Mouse (Mus musculus): Measurements from ENCODE around the gene Npc2. TPM values are rescaled to one million over a fixed set of nuclear protein-coding genes. Genes with fewer than 3 reads are reported as not detected.
A peak's percentile ranks its signal among the peaks of the same experiment; 100 is the strongest.

The Npc2 gene
- total and polyA plus RNA-seq, 2 experiments from 2014 or later, result 44.6 to 51.3 TPM

DNA sequence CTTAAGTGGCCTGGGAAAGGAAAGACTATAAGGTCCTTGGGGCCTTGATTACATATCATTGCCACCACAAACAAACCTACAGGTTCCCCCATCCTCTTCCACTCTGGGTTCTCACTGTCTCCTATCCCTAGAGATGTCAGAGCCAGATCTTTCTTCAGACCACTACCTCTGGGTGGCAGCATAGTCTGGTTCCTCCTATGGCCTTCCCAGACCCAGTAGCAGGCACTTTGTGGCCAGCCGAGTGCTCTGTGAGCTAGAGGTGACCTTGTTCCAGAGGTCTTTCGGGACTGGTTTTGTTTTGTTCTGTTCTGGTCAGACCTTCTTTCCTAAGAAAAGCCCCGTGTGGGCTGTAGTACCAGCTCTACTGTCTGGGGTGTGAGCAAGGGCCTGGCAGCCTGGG lies 39.1 kb upstream of the Npc2 start:
- no peak for DNase-seq (ENCODE audit: low spot score)
- TF ChIP-seq CTCF (IDR thresholded peaks at IDR 0.05; ENCODE audit: low read depth), result peak; percentile 33
- TF ChIP-seq EP300 (IDR thresholded peaks at IDR 0.05; ENCODE audit: low read depth), result no peak
- Histone ChIP-seq H3K27ac (ENCODE audit: low read depth) (no peak overlapping the region), H3K36me3 (replicated peaks; ENCODE audit: control insufficient read depth, insufficient read depth, low read length) (no peaks in the 10 kb centered on the region), H3K9ac (replicated peaks; ENCODE audit: low read depth, low read length) (no peak overlapping the region), H3K4me2 (ENCODE audit: low read depth, low read length) (no peak overlapping the region), H3K4me3 (ENCODE audit: low read depth, low read length) (no peak overlapping the region), H3K9me3 (replicated peaks; ENCODE audit: control insufficient read depth, low read length) (no peaks in the 10 kb centered on the region), H3K27me3 (ENCODE audit: control insufficient read depth, insufficient read depth, low read length) (peaks cover 93% of the 10 kb centered on the region), H3K4me1 (ENCODE audit: control insufficient read depth, insufficient read depth) (0 out of 2 replicates have a peak, but pooled peaks cover 3% of the 10 kb centered on the region)
- WGBS, result 41% methylated on average over 3 of the region's 3 CpGs
- ATAC-seq (ENCODE audit: insufficient read depth, low read depth), result 0 out of 2 replicates have a peak, but pooled peaks have one; percentile 11

DNA sequence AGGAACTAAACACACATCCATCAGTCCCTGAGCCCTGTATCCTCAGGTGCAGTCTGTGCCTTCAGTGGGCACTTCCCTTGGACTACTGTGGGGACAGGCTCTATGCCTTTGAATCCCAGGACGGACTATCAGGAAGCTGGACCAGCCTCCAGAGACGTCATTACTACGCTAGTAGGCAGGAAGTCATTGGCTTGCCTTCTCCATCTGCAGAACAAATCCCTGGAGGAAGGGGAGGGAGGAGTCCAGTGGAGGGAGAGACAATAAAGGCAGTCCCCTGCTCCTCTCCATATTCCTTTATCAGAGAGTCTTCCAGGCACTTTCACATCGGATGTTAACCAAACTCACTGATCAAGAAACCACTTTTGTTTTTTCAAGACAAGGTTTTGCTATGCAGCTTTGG lies 38.6 kb upstream of the Npc2 start:
- Histone ChIP-seq H3K4me3 (ENCODE audit: low read depth, low read length) (no peak overlapping the region), H3K4me2 (ENCODE audit: low read depth, low read length) (no peak overlapping the region), H3K36me3 (replicated peaks; ENCODE audit: control insufficient read depth, insufficient read depth, low read length) (no peaks in the 10 kb centered on the region), H3K9me3 (replicated peaks; ENCODE audit: control insufficient read depth, low read length) (no peaks in the 10 kb centered on the region), H3K9ac (replicated peaks; ENCODE audit: low read depth, low read length) (no peak overlapping the region), H3K27me3 (ENCODE audit: control insufficient read depth, insufficient read depth, low read length) (peaks cover 95% of the 10 kb centered on the region), H3K27ac (ENCODE audit: low read depth) (no peak overlapping the region), H3K4me1 (ENCODE audit: control insufficient read depth, insufficient read depth) (0 out of 2 replicates have a peak, but pooled peaks cover 3% of the 10 kb centered on the region)
- no peak for TF ChIP-seq EP300 (IDR thresholded peaks at IDR 0.05; ENCODE audit: low read depth)
- TF ChIP-seq CTCF (IDR thresholded peaks at IDR 0.05; ENCODE audit: low read depth), result no peak
- ATAC-seq (ENCODE audit: insufficient read depth, low read depth) (no peak), DNase-seq (ENCODE audit: low spot score) (peak; percentile 51)
- 53% methylated on average over 4 of the region's 4 CpGs for WGBS

DNA sequence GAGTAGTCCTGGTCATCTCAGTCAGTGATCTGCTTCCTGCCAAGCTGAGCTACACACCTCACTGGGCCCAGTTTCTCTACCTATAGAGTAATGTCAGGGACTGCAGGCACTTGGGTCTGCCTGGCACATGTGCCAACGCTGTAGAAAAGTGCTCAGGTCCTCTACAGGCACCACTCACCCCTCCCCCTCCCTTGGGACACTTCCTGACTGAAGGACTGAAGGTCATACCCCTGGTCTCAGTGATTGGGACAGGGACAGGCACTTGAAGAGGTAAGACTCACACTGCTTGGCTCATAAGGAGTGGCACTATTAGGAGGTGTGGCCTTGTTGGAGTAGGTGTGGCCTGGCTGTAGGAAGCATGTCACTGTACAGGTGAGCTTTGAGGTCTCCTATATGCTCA lies 37.9 kb upstream of the Npc2 start:
- DNase-seq (ENCODE audit: low spot score) (no peak), ATAC-seq (ENCODE audit: insufficient read depth, low read depth) (no peak)
- Histone ChIP-seq H3K4me3 (ENCODE audit: low read depth, low read length) (no peak overlapping the region), H3K9ac (replicated peaks; ENCODE audit: low read depth, low read length) (no peak overlapping the region), H3K9me3 (replicated peaks; ENCODE audit: control insufficient read depth, low read length) (no peaks in the 10 kb centered on the region), H3K4me1 (ENCODE audit: control insufficient read depth, insufficient read depth) (0 out of 2 replicates have a peak, but pooled peaks cover 5% of the 10 kb centered on the region), H3K27me3 (ENCODE audit: control insufficient read depth, insufficient read depth, low read length) (peaks cover 95% of the 10 kb centered on the region), H3K27ac (ENCODE audit: low read depth) (no peak overlapping the region), H3K4me2 (ENCODE audit: low read depth, low read length) (no peak overlapping the region), H3K36me3 (replicated peaks; ENCODE audit: control insufficient read depth, insufficient read depth, low read length) (no peaks in the 10 kb centered on the region)
- 76% methylated on average over 1 of the region's 1 CpGs for WGBS
- no peak for TF ChIP-seq CTCF (IDR thresholded peaks at IDR 0.05; ENCODE audit: low read depth)
- TF ChIP-seq EP300 (IDR thresholded peaks at IDR 0.05; ENCODE audit: low read depth), result no peak

DNA sequence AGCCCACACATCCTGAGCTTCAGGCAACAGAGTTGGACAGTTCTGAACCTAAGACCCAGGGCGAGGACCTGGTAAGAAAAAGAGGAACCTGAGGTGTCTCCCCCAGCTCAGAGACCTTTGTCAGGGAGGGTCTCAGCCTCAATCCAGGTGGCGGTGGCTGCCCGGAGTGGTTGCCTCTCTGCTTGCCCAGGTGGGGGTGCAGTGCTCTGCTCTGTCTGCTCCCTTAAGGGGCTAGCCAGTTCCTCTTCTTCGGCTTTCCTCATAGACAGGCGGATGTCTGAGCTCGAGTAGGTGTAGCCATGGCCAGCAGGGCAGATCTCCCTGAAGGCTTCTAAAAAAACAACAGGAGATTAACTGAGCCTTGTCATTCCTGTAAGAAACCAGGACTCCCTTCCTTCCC lies 36.1 kb upstream of the Npc2 start:
- 81% methylated on average over 6 of the region's 6 CpGs for whole genome bisulfite sequencing
- H3K4me2 ChIP-seq (ENCODE audit: low read depth, low read length), result no peak overlapping the region
- DNase-seq (ENCODE audit: low spot score) (no peak), ATAC-seq (ENCODE audit: insufficient read depth, low read depth) (no peak)
- no peak overlapping the region for H3K9ac ChIP-seq (replicated peaks; ENCODE audit: low read depth, low read length)
- no peaks in the 10 kb centered on the region for H3K9me3 ChIP-seq (replicated peaks; ENCODE audit: control insufficient read depth, low read length)
- peaks cover 11% of the 10 kb centered on the region for H3K4me1 ChIP-seq (ENCODE audit: control insufficient read depth, insufficient read depth)
- H3K27me3 ChIP-seq (ENCODE audit: control insufficient read depth, insufficient read depth, low read length), result peaks cover 95% of the 10 kb centered on the region
- no peaks in the 10 kb centered on the region for H3K36me3 ChIP-seq (replicated peaks; ENCODE audit: control insufficient read depth, insufficient read depth, low read length)
- no peak for TF ChIP-seq EP300 (IDR thresholded peaks at IDR 0.05; ENCODE audit: low read depth)
- no peak for TF ChIP-seq CTCF (IDR thresholded peaks at IDR 0.05; ENCODE audit: low read depth)
- no peak overlapping the region for H3K4me3 ChIP-seq (ENCODE audit: low read depth, low read length)
- H3K27ac ChIP-seq (ENCODE audit: low read depth), result no peak overlapping the region

DNA sequence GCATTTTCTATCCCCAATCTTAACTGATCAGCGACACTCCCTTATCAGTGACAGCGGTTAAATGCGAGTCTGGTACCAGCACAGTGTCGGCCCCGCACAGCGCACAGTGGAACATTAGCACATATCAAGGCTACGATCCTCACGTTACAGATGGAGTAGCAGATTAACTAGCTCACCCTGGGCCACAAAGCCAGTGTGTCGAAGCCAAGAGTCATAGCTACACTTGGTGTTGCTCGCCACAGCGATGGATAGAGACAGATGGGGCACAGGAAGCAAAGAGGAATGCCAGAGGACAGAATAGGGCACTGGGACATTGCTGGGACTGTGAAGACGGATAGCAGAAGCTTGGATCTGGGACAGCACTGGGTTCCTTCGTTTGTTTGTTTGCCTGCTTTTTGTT lies 34.4 kb upstream of the Npc2 start:
- no peak for ATAC-seq (ENCODE audit: insufficient read depth, low read depth)
- Histone ChIP-seq H3K4me1 (ENCODE audit: control insufficient read depth, insufficient read depth) (peaks cover 11% of the 10 kb centered on the region), H3K27ac (ENCODE audit: low read depth) (no peak overlapping the region), H3K27me3 (ENCODE audit: control insufficient read depth, insufficient read depth, low read length) (peaks cover 96% of the 10 kb centered on the region), H3K36me3 (replicated peaks; ENCODE audit: control insufficient read depth, insufficient read depth, low read length) (no peaks in the 10 kb centered on the region), H3K9ac (replicated peaks; ENCODE audit: low read depth, low read length) (no peak overlapping the region), H3K9me3 (replicated peaks; ENCODE audit: control insufficient read depth, low read length) (no peaks in the 10 kb centered on the region), H3K4me2 (ENCODE audit: low read depth, low read length) (no peak overlapping the region), H3K4me3 (ENCODE audit: low read depth, low read length) (no peak overlapping the region)
- WGBS, result 71% methylated on average over 13 of the region's 13 CpGs
- no peak for DNase-seq (ENCODE audit: low spot score)
- TF ChIP-seq CTCF (IDR thresholded peaks at IDR 0.05; ENCODE audit: low read depth), result no peak
- TF ChIP-seq EP300 (IDR thresholded peaks at IDR 0.05; ENCODE audit: low read depth), result no peak

DNA sequence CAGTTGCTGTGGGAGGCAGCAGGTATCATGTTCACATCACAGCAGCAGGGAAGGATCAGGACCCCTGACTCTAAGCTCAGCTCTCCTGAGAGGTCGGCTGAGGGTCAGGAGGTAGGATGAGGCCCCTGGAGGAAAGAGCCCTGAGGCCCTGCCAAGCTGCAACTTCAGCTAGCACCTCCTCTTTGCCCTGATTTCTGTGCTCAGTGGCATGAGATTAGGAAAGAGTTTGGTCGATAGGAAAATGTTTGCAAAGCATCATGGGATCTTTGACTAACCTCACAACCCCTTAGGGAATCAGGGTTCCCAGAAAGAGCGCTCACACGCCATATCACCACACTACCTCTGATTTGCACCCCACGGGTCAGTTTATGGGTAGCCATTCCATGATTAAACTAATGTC lies 33.8 kb upstream of the Npc2 start:
- WGBS, result 59% methylated on average over 5 of the region's 5 CpGs
- no peaks in the 10 kb centered on the region for H3K9me3 ChIP-seq (replicated peaks; ENCODE audit: control insufficient read depth, low read length)
- no peak overlapping the region for H3K4me2 ChIP-seq (ENCODE audit: low read depth, low read length)
- no peak overlapping the region for H3K27ac ChIP-seq (ENCODE audit: low read depth)
- TF ChIP-seq EP300 (IDR thresholded peaks at IDR 0.05; ENCODE audit: low read depth) (no peak), CTCF (IDR thresholded peaks at IDR 0.05; ENCODE audit: low read depth) (no peak)
- DNase-seq (ENCODE audit: low spot score), result no peak
- ATAC-seq (ENCODE audit: insufficient read depth, low read depth), result no peak
- H3K27me3 ChIP-seq (ENCODE audit: control insufficient read depth, insufficient read depth, low read length), result peaks cover 98% of the 10 kb centered on the region
- no peak overlapping the region for H3K9ac ChIP-seq (replicated peaks; ENCODE audit: low read depth, low read length)
- H3K4me3 ChIP-seq (ENCODE audit: low read depth, low read length), result no peak overlapping the region
- H3K36me3 ChIP-seq (replicated peaks; ENCODE audit: control insufficient read depth, insufficient read depth, low read length), result no peaks in the 10 kb centered on the region
- H3K4me1 ChIP-seq (ENCODE audit: control insufficient read depth, insufficient read depth), result peaks cover 11% of the 10 kb centered on the region

Measured in heart, postnatal 0 days (tissue).